Mouse (Mus musculus): ENCODE data around the gene Dcxr. TPM values are rescaled to one million over a fixed set of nuclear protein-coding genes. Genes with fewer than 3 reads are reported as not detected.

Gene Dcxr
- polyA plus RNA-seq, 1 experiment from 2014 or later, result 7.0 TPM

DNA sequence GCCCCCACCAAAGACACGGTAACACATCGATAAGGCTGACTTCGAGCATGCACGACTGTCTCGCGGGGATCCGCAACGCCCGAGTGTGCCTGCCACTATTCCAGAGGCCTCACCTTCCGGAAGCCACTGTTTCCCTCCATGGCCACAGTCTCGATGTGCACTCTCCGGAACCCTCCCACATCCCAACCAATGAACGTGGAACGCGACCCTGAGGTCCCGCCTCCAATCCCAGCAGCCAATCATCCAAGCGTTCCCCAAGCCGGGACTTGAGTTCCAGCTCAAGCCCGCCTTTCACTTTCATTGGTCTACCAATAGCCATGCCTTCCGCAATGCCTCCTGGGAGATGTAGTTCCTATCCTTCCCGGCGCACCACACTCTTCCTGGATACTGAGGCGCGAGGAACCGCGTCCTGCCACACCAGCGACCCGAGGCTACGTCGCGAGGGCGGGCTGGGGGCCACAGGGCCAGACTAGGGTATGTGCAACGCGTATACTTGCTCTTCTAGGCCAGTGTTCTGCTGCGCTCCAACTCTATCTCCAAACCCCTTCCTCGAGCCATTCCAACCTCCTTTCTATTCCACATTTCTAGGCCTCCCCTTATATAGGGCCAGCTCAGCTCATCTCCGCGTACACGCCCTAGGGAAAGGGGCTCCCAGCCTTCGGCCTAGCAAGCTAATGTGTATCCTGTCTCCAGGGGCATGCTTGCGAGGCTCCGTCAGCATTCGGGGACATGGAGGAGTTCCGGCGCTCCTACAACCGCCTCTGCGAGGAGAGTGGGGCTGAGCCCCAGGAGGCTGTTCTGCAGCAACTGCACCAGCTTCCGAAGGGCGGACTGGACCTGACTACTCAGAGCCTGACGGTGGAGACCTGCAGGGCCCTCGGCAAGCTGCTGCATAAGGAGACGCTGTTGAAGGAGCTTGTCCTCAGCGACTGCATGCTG is 13.2 kb downstream of the Dcxr start, which contains the start of the genes Cenpx and Lrrc45:
TSS of gene Cenpx (minus strand) at position 159 of the 939 bp plus-strand sequence.
TSS of gene Lrrc45 (plus strand) at position 346 of the 939 bp plus-strand sequence.
- Histone ChIP-seq H3K36me3 (ENCODE audit: control insufficient read depth, insufficient read depth, low read length) (peaks cover 14% of the 10 kb centered on the region), H3K4me3 (ENCODE audit: low read depth, low read length) (peak within 1 kb of the TSS; percentile 49), H3K27ac (ENCODE audit: low read length) (peak within 1 kb of the TSS; percentile 74), H3K9me3 (replicated peaks; ENCODE audit: control insufficient read depth, low read length, poor library complexity, severe bottlenecking) (no peaks in the 10 kb centered on the region), H3K27me3 (ENCODE audit: control insufficient read depth, insufficient read depth, low read depth, low read length) (no peaks in the 10 kb centered on the region), H3K4me1 (ENCODE audit: control insufficient read depth, insufficient read depth, low read length) (peaks cover 15% of the 10 kb centered on the region), H3K4me2 (ENCODE audit: low read length) (peak within 1 kb of the TSS; percentile 100), H3K9ac (ENCODE audit: low read depth, low read length) (peak within 1 kb of the TSS; percentile 69)
- 2% methylated on average over 53 of the region's 53 CpGs for WGBS
- peak; percentile 97 for ATAC-seq

DNA sequence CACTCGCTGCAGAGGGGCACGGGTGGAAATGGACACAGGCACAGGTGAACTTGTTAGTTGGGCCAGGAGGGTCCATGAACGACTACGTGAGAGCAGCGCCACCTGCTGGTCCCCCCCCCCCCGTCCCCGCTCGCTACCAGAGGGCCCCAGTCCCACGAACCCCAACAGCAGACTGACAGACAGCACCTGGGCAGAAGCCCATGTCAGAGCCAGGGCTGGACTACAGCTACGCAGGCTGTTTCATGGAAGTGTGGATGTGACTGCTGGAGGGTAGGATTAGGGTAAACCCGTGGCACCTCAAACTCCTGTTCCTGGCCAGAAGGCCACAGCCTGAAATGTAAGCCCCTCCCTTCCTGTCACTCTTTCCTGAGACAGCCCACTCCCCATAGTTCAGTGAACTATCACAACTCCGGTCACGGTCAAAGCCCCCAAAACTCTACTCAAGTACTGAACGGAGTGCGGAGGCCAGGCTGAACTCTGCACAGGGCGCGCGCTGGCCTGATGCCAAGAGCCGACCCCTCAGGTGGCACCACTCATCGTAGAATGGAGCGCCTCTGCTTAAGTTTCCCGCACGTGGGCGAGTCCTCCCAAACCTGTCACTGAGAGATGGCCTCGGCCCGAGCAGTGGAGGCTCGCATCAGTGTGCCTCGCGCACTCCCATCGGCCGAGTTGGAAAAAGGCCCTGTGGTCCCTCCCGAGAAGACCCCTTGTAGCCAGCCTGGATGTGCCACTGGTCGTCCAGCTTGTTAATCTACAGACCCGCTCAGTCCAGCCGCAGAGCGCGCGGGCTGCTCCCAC is 14.1 kb downstream of the Dcxr start:
- H3K4me1 ChIP-seq (ENCODE audit: control insufficient read depth, insufficient read depth, low read length), result peaks cover 15% of the 10 kb centered on the region

DNA sequence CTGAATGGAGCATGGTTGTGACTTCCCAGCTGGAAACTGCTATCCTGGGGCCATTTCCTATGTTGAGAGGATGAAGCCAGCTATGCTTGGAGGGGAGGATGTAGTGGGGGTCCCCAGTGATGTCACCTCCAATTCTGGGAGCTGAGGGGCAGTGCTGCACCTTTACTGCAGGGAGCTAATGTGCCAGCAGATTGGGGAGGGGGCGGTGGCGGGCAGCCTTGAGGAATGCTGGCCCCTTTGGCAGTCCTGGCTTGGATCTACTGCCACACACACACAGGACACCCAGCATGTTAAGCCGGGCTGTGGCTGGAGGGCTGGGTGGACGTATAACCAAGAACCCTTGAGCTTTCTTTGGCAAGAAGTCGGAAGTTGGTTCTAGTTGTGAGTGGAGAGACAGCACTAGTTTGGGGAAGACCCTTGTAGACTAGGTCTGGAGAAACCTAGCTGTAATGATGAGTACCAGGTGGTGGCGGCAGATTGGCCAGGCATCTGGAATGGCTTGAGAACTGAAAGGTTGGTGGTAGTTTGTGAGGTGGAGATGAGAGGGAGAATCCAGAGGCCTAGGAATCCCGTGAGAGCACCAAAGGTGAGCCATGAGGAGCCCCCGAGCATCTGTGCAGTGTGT is 15.0 kb downstream of the Dcxr start:
- Histone ChIP-seq H3K4me1 (ENCODE audit: control insufficient read depth, insufficient read depth, low read length) (peaks cover 17% of the 10 kb centered on the region), H3K4me2 (ENCODE audit: low read length) (peak overlapping the region; percentile 100), H3K4me3 (ENCODE audit: low read depth, low read length) (no peak overlapping the region), H3K27ac (ENCODE audit: low read length) (no peak overlapping the region), H3K27me3 (ENCODE audit: control insufficient read depth, insufficient read depth, low read depth, low read length) (no peaks in the 10 kb centered on the region), H3K36me3 (ENCODE audit: control insufficient read depth, insufficient read depth, low read length) (peaks cover 8% of the 10 kb centered on the region), H3K9me3 (replicated peaks; ENCODE audit: control insufficient read depth, low read length, poor library complexity, severe bottlenecking) (no peaks in the 10 kb centered on the region), H3K9ac (ENCODE audit: low read depth, low read length) (no peak overlapping the region)
- no peak for ATAC-seq
- WGBS, result 66% methylated on average over 8 of the region's 8 CpGs

More for the DNA sequence above, 14.1 kb downstream of the Dcxr start:
- H3K4me3 ChIP-seq (ENCODE audit: low read depth, low read length), result peak overlapping the region; percentile 49
- H3K27ac ChIP-seq (ENCODE audit: low read length), result peak overlapping the region; percentile 74
- peak overlapping the region; percentile 100 for H3K4me2 ChIP-seq (ENCODE audit: low read length)
- H3K36me3 ChIP-seq (ENCODE audit: control insufficient read depth, insufficient read depth, low read length), result peaks cover 8% of the 10 kb centered on the region
- peak; percentile 68 for ATAC-seq
- H3K9me3 ChIP-seq (replicated peaks; ENCODE audit: control insufficient read depth, low read length, poor library complexity, severe bottlenecking), result no peaks in the 10 kb centered on the region
- WGBS, result under 1% methylated on average over 38 of the region's 38 CpGs
- peak overlapping the region; percentile 69 for H3K9ac ChIP-seq (ENCODE audit: low read depth, low read length)
- no peaks in the 10 kb centered on the region for H3K27me3 ChIP-seq (ENCODE audit: control insufficient read depth, insufficient read depth, low read depth, low read length)

DNA sequence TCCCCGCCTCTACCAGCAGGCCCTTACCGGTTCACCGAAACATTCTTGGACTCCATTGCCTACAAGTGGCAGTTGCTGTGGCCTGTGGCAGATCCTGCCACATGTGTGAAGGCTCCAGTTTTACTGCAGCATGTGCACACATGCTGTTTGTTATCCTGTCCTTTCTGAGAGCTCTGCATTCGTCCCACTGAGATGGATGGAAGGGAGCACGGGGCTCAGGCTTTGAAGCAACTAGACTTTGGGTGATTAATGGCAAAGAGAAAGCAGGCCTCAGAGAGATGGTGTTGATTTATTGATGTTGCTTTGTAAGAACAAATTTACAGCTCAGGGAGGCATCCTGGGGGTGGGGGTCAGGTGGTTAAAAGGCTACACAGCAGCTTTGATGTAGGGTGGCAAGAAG is 16.4 kb downstream of the Dcxr start:
- no peak for ATAC-seq
- Histone ChIP-seq H3K9me3 (replicated peaks; ENCODE audit: control insufficient read depth, low read length, poor library complexity, severe bottlenecking) (no peaks in the 10 kb centered on the region), H3K9ac (ENCODE audit: low read depth, low read length) (no peak overlapping the region), H3K36me3 (ENCODE audit: control insufficient read depth, insufficient read depth, low read length) (peaks cover 8% of the 10 kb centered on the region), H3K4me3 (ENCODE audit: low read depth, low read length) (no peak overlapping the region), H3K4me2 (ENCODE audit: low read length) (no peak overlapping the region), H3K4me1 (ENCODE audit: control insufficient read depth, insufficient read depth, low read length) (peaks cover 20% of the 10 kb centered on the region), H3K27me3 (ENCODE audit: control insufficient read depth, insufficient read depth, low read depth, low read length) (no peaks in the 10 kb centered on the region), H3K27ac (ENCODE audit: low read length) (no peak overlapping the region)
- 76% methylated on average over 5 of the region's 5 CpGs for WGBS

DNA sequence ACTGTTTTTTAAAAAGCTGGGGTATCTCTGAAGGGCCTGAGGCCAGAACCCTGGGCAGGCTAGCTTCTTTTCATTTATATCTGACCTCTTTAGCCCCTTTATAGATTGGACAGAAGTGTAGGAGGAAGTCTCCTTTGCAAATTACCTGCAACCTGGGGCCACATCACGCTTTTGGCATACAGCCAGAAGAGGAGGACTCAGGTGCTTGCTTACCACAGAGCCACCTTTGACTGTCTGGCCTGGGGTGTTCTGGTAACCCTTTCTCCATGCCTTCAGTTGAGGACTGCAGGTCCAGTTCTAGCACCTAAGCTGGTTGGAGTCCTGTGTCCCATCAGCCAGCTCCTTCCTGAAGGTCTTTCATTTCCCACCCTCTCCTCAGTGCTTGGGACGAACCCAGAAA is 17.5 kb downstream of the Dcxr start:
- no peak for ATAC-seq
- Histone ChIP-seq H3K4me1 (ENCODE audit: control insufficient read depth, insufficient read depth, low read length) (peaks cover 23% of the 10 kb centered on the region), H3K9ac (ENCODE audit: low read depth, low read length) (no peak overlapping the region), H3K9me3 (replicated peaks; ENCODE audit: control insufficient read depth, low read length, poor library complexity, severe bottlenecking) (no peaks in the 10 kb centered on the region), H3K4me3 (ENCODE audit: low read depth, low read length) (no peak overlapping the region), H3K36me3 (ENCODE audit: control insufficient read depth, insufficient read depth, low read length) (peaks cover 8% of the 10 kb centered on the region), H3K27ac (ENCODE audit: low read length) (no peak overlapping the region), H3K4me2 (ENCODE audit: low read length) (no peak overlapping the region), H3K27me3 (ENCODE audit: control insufficient read depth, insufficient read depth, low read depth, low read length) (no peaks in the 10 kb centered on the region)
- 93% methylated on average over 2 of the region's 2 CpGs for WGBS

DNA sequence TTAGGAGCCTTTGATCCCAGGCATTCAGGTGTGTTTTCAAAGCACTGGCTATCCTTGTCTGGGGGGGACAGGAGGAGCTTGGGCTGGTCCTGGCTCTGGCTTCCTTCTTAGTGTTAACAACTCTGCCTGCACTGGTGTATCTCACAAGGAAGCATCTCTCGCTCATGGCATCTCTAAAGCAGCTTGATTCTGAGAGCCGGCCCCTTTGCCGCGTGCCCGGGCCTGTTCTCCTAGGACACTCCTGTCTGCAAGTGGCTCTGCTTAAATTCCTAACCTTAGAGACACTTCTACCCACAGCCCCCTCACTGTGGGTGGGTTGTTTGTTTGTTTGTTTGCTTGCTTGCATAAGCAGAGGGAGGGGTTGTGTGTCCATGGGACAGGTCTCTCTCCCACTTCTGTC is 19.1 kb downstream of the Dcxr start:
- Histone ChIP-seq H3K4me2 (ENCODE audit: low read length) (no peak overlapping the region), H3K9me3 (replicated peaks; ENCODE audit: control insufficient read depth, low read length, poor library complexity, severe bottlenecking) (no peaks in the 10 kb centered on the region), H3K27me3 (ENCODE audit: control insufficient read depth, insufficient read depth, low read depth, low read length) (no peaks in the 10 kb centered on the region), H3K27ac (ENCODE audit: low read length) (no peak overlapping the region), H3K9ac (ENCODE audit: low read depth, low read length) (no peak overlapping the region), H3K4me1 (ENCODE audit: control insufficient read depth, insufficient read depth, low read length) (peaks cover 26% of the 10 kb centered on the region), H3K4me3 (ENCODE audit: low read depth, low read length) (no peak overlapping the region), H3K36me3 (ENCODE audit: control insufficient read depth, insufficient read depth, low read length) (peaks cover 8% of the 10 kb centered on the region)
- no peak for ATAC-seq
- 29% methylated on average over 5 of the region's 5 CpGs for WGBS

DNA sequence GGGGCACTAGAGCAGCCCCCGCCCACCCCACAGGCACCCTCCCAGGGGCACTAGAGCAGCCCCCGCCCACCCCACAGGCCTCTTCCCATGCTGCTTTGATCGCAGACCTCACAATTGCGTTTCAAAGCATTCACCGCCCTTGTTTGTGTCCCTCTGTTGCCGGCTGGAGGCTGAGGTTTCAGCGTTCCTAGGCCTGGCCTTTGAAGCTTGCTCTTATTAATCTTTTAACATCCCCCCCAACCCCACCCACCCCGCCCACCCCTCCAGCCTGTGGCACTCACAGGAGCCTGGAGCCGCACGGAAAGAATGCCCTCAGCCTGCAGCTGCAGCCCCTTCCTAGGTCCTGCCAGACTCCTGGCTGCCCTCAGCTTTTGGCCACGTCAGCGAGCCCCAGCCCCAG is 19.9 kb downstream of the Dcxr start:
- Histone ChIP-seq H3K27ac (ENCODE audit: low read length) (no peak overlapping the region), H3K27me3 (ENCODE audit: control insufficient read depth, insufficient read depth, low read depth, low read length) (no peaks in the 10 kb centered on the region), H3K4me2 (ENCODE audit: low read length) (no peak overlapping the region), H3K4me1 (ENCODE audit: control insufficient read depth, insufficient read depth, low read length) (peaks cover 19% of the 10 kb centered on the region), H3K36me3 (ENCODE audit: control insufficient read depth, insufficient read depth, low read length) (peaks cover 8% of the 10 kb centered on the region), H3K4me3 (ENCODE audit: low read depth, low read length) (no peak overlapping the region), H3K9ac (ENCODE audit: low read depth, low read length) (no peak overlapping the region), H3K9me3 (replicated peaks; ENCODE audit: control insufficient read depth, low read length, poor library complexity, severe bottlenecking) (no peaks in the 10 kb centered on the region)
- 10% methylated on average over 11 of the region's 12 CpGs for WGBS
- ATAC-seq, result no peak

DNA sequence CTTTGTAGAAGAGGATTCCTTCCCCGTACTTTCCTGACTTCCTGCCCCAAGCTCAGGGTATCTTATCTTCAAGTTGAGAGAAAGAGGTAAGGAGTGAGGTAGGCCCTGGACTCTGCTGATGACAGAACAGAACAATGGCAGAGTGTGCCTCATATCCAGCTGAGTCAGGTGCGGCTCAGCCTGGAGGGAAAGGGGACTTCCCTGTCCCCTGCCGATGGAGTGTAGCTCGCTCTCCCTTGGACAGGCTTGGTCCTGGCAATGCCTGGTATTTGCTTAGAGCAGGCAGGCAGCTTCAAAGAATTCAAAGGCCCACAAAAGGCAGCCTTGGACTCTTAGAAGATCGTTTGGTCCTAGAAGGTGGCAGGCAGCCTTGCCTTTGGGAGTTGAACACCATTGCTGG is 21.0 kb downstream of the Dcxr start:
- Histone ChIP-seq H3K4me1 (ENCODE audit: control insufficient read depth, insufficient read depth, low read length) (peaks cover 19% of the 10 kb centered on the region), H3K9me3 (replicated peaks; ENCODE audit: control insufficient read depth, low read length, poor library complexity, severe bottlenecking) (no peaks in the 10 kb centered on the region), H3K27ac (ENCODE audit: low read length) (no peak overlapping the region), H3K27me3 (ENCODE audit: control insufficient read depth, insufficient read depth, low read depth, low read length) (no peaks in the 10 kb centered on the region), H3K36me3 (ENCODE audit: control insufficient read depth, insufficient read depth, low read length) (peaks cover 11% of the 10 kb centered on the region), H3K4me2 (ENCODE audit: low read length) (no peak overlapping the region), H3K4me3 (ENCODE audit: low read depth, low read length) (no peak overlapping the region), H3K9ac (ENCODE audit: low read depth, low read length) (no peak overlapping the region)
- WGBS, result 64% methylated on average over 5 of the region's 5 CpGs
- no peak for ATAC-seq
